21 mouse cellular contexts compared by ENCODE assay signal in genomic region chr19:53162927-53163326, GRCm38 (mm10). TPM values are rescaled to one million over a fixed set of nuclear protein-coding genes. Genes with fewer than 3 reads are reported as not detected.
DNase-seq lines count a peak whose midpoint lies in the region; ATAC-seq and TF ChIP-seq lines count a peak whose summit lies in the region.
"Had no signal": no experiment of that assay in that cellular context is flagged by ENCODE, and none has a peak within 500 bp of the region (broad histone marks: within the 10 kb centered on the region; RNA-seq: fewer than 3 reads in every experiment).

No protein-coding gene starts in this region.

- H3K4me1 ChIP-seq in bone marrow, adult 2 months (ENCODE audit: control insufficient read depth, insufficient read depth, low read length) = peaks cover 4% of the 10 kb centered on the region; the same call in 1 of the 2 replicates
- H3K4me1 ChIP-seq: midbrain, embryonic 15.5 days; stomach, embryonic 15.5 days had no signal

- TF ChIP-seq CTCF in bone marrow, adult 2 months (IDR thresholded peaks at IDR 0.05; ENCODE audit: control insufficient read depth, insufficient read depth, low read length) = no peak

- H3K4me3 ChIP-seq in bone marrow, adult 2 months (replicated peaks; ENCODE audit: control insufficient read depth, low read depth, low read length) = peak overlapping the region; percentile 21
- H3K4me3 ChIP-seq: gastrocnemius, adult 2 months; heart, adult 2 months; heart, embryonic 15.5 days; intestine, embryonic 15.5 days; limb, embryonic 13.5 days; liver, embryonic 15.5 days; midbrain, embryonic 15.5 days; stomach, embryonic 15.5 days had no signal

- DNase-seq in thymus, postnatal 0 days (ENCODE audit: low spot score) = peak; percentile 21
- no peak for DNase-seq in thymus, postnatal 4 days
- no peak for DNase-seq in heart, adult 18-20 months
- DNase-seq in frontal cortex, postnatal 14 days (ENCODE audit: low spot score in 2 of 2) = no peak
- no peak for DNase-seq in heart, postnatal 4 days
- DNase-seq: adrenal gland, postnatal 36 days; cerebellum, postnatal 36 days; gastrocnemius, adult 2 months; heart, adult 2 months; kidney, adult 9 months; kidney, postnatal 36 days; thymus, adult 18-20 months had no signal

- peak; percentile 61 for ATAC-seq in megakaryocyte progenitor cell, adult 5-6 weeks (replicated peaks; ENCODE audit: poor library complexity)
- ATAC-seq: intestine, embryonic 15.5 days; lung, postnatal 0 days; midbrain, embryonic 15.5 days had no signal

- H3K27ac ChIP-seq in bone marrow, adult 2 months (ENCODE audit: control insufficient read depth, insufficient read depth, low read depth, low read length, poor library complexity) = peak overlapping the region; percentile 92
- H3K27ac ChIP-seq: gastrocnemius, adult 2 months; heart, adult 2 months; heart, embryonic 15.5 days; intestine, embryonic 15.5 days; limb, embryonic 13.5 days; liver, embryonic 15.5 days; midbrain, embryonic 15.5 days; stomach, embryonic 15.5 days had no signal

- WGBS in bone marrow, adult 2 months = 23% methylated on average over 6 of the region's 6 CpGs

- no peak for TF ChIP-seq POLR2A in bone marrow, adult 2 months (IDR thresholded peaks at IDR 0.05; ENCODE audit: borderline replicate concordance, control insufficient read depth, low read depth, low read length)

RNA-seq across cellular contexts. Expression of gene Add3, which starts 22.7 kb away (rescaled TPM):
- 41.5 and 42.7 TPM in 2 replicates for polyA plus RNA-seq in thymus, postnatal 0 days (2015; fragmentation: Nextera tagmentation; extraction: Ambion mirVana)
- polyA plus RNA-seq in bone marrow, adult 2 months (2011; ENCODE audit: insufficient read depth, insufficient read length, low replicate concordance, missing spikeins) = 21.3 and 43.6 TPM in 2 replicates
- total RNA-seq in megakaryocyte progenitor cell, adult 5-6 weeks (2015) = 36.6 and 37.5 TPM in 2 replicates
- total RNA-seq in megakaryocyte progenitor cell, adult 5-6 weeks (2017) = 43.8 and 46.8 TPM in 2 replicates
- 10 to 100 TPM; 44.3 to 52.5 TPM for total RNA-seq in heart, adult 18-20 months (2021)
- 100 to 1,000 TPM in 1 of 2 experiments, 10 to 100 TPM in 1; 99.0 to 102 TPM for total RNA-seq in heart, postnatal 4 days (2021)
